Mouse (Mus musculus) forebrain, postnatal 0 days (tissue): ENCODE data around the gene Sult5a1. TPM values are rescaled to one million over a fixed set of nuclear protein-coding genes. Genes with fewer than 3 reads are reported as not detected.

Experiments
- ATAC-seq: fragments of 200-750 bp; cut with Nextera tagmentation; 2 replicates; pipeline ENCODE4 v1.8.0; 2017; ENCODE audit warnings: mild to moderate bottlenecking, moderate library complexity
- DNase-seq: peaks from one replicate; pipeline ENCODE4 v3.0.0-alpha.2; 2015
- H3K27ac ChIP-seq: fragments of 300-500 bp; sonication (generic); 2 replicates; pipeline ENCODE4 v1.5.1; 2014; ENCODE audit warnings: low read depth, mild to moderate bottlenecking, antibody characterized with exemption, low read length, moderate library complexity, mixed read lengths
- H3K27me3 ChIP-seq: fragments of 300-500 bp; sonication (generic); 2 replicates; pipeline ENCODE4 v1.6.1; 2014; ENCODE audit warnings: mild to moderate bottlenecking, low read length, mixed read lengths; ENCODE audit not compliant: insufficient read depth
- H3K36me3 ChIP-seq: fragments of 300-500 bp; sonication (generic); 2 replicates; pipeline ENCODE4 v1.6.1; 2014; ENCODE audit warnings: mild to moderate bottlenecking, moderate library complexity; ENCODE audit not compliant: insufficient read depth
- H3K4me1 ChIP-seq: fragments of 300-500 bp; sonication (generic); 2 replicates; pipeline ENCODE4 v1.6.1; 2014; ENCODE audit warnings: antibody characterized with exemption; ENCODE audit not compliant: insufficient read depth
- H3K4me2 ChIP-seq: fragments of 300-500 bp; sonication (generic); 2 replicates; pipeline ENCODE4 v1.6.1; 2014; ENCODE audit warnings: low read depth, mild to moderate bottlenecking, moderate library complexity
- H3K4me3 ChIP-seq: fragments of 300-500 bp; sonication (generic); 2 replicates; pipeline ENCODE4 v1.5.1; 2014; ENCODE audit warnings: low read depth, low read length, mixed read lengths
- H3K9ac ChIP-seq: fragments of 300-500 bp; sonication (generic); 2 replicates; pipeline ENCODE4 v1.6.1; 2014; ENCODE audit warnings: mild to moderate bottlenecking
- H3K9me3 ChIP-seq: fragments of 300-500 bp; sonication (generic); 2 replicates; pipeline ENCODE4 v1.6.1; 2016; ENCODE audit warnings: low read length
- CTCF ChIP-seq: sonication (generic); IDR thresholded peaks from 2 replicates; pipeline ENCODE4 v1.5.1; 2016; ENCODE audit warnings: antibody characterized with exemption, control low read depth, low read depth
- WGBS: fragments of 180-500 bp; shearing (Covaris S2); extraction: QIAGEN DNeasy Blood & Tissue Kit; methylation state at CpG from one replicate; pipeline ENCODE4 v1.1.7; 2014; 5-methylcytosine and 5-hydroxymethylcytosine counted together
- polyA plus RNA-seq: library from polyadenylated mRNA; unstranded; fragments of >200 nt; fragmentation: Nextera tagmentation; extraction: Ambion mirVana; gene quantifications from 2 replicates; pipeline ENCODE4 v1.2.1, GENCODE M21; 2015
- total RNA-seq: library from RNA; depleted of rRNA; stranded (reverse); fragments of >200 nt; gene quantifications from 2 replicates; pipeline ENCODE4 v1.2.3, GENCODE M21; 2014

Gene Sult5a1
- total and polyA plus RNA-seq, 2 experiments from 2014 or later: 0.71 to 0.96 TPM

GRCm38 (mm10) chr8:123150737-123151171 is 7.4 kb downstream of the Sult5a1 start:
- Histone ChIP-seq H3K4me1 (no peaks in the 10 kb centered on the region), H3K27me3 (no peaks in the 10 kb centered on the region), H3K4me2 (no peak overlapping the region), H3K4me3 (no peak overlapping the region), H3K9me3 (no peaks in the 10 kb centered on the region), H3K27ac (no peak overlapping the region), H3K9ac (no peak overlapping the region), H3K36me3 (no peaks in the 10 kb centered on the region)
- TF ChIP-seq CTCF: no peak
- ATAC-seq (no peak), DNase-seq (no peak)
- 67% methylated on average over 9 of the region's 9 CpGs for WGBS

GRCm38 (mm10) chr8:123146390-123146789 is 11.7 kb downstream of the Sult5a1 start:
- no peaks in the 10 kb centered on the region for H3K36me3 ChIP-seq
- TF ChIP-seq CTCF: no peak
- no peak; the same call in 1 of the 2 replicates for ATAC-seq
- no peaks in the 10 kb centered on the region for H3K4me1 ChIP-seq
- no peaks in the 10 kb centered on the region for H3K27me3 ChIP-seq
- no peak overlapping the region for H3K4me2 ChIP-seq
- no peak overlapping the region for H3K4me3 ChIP-seq
- 59% methylated on average over 7 of the region's 7 CpGs for WGBS
- H3K9ac ChIP-seq: no peak overlapping the region
- no peak overlapping the region for H3K27ac ChIP-seq
- DNase-seq: no peak
- H3K9me3 ChIP-seq: no peaks in the 10 kb centered on the region

DNA sequence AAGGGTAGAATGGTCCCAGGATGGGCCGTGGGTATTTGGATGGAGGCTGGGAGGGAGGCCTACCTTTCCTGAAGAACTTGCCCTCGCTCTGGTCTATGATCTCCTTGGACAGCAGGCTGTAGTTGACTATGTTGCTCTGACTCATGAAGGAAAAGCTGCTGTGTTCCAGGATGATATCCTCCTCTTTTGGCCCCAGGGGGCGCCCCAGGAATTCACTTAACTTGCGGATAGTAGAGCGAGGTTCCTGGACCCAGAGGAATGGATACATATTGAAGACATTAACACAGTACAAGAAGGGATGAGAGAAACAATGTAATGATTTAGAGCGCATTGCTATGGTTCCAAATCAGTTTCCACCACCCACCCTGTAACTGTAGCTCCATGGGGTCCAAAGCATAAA is 12.8 kb downstream of the Sult5a1 start:
- Histone ChIP-seq H3K4me1 (no peaks in the 10 kb centered on the region), H3K36me3 (no peaks in the 10 kb centered on the region), H3K9me3 (no peaks in the 10 kb centered on the region), H3K9ac (no peak overlapping the region), H3K27me3 (no peaks in the 10 kb centered on the region), H3K27ac (no peak overlapping the region), H3K4me2 (no peak overlapping the region), H3K4me3 (no peak overlapping the region)
- 0 out of 2 replicates have a peak, but pooled peaks have one; percentile 14 for TF ChIP-seq CTCF
- ATAC-seq (no peak), DNase-seq (no peak)
- WGBS: 67% methylated on average over 6 of the region's 6 CpGs

- Histone ChIP-seq H3K4me1 (0 out of 2 replicates have a peak, but pooled peaks cover 4% of the 10 kb centered on the region), H3K36me3 (no peaks in the 10 kb centered on the region), H3K27ac (peak overlapping the region; percentile 45; the same call in 1 of the 2 replicates), H3K27me3 (no peaks in the 10 kb centered on the region), H3K4me2 (no peak overlapping the region), H3K9ac (no peak overlapping the region), H3K9me3 (no peaks in the 10 kb centered on the region), H3K4me3 (no peak overlapping the region)
- WGBS: 47% methylated on average over 14 of the region's 14 CpGs
- TF ChIP-seq CTCF: no peak
- DNase-seq: peak; percentile 82
- ATAC-seq: peak; percentile 67
Measured at GRCm38 (mm10) chr8:123141741-123142462, 16.2 kb downstream of the Sult5a1 start.

- H3K4me3 ChIP-seq: no peak overlapping the region
- 61% methylated on average over 4 of the region's 4 CpGs for WGBS
Measured at GRCm38 (mm10) chr8:123138741-123139140, 19.4 kb downstream of the Sult5a1 start.

DNA sequence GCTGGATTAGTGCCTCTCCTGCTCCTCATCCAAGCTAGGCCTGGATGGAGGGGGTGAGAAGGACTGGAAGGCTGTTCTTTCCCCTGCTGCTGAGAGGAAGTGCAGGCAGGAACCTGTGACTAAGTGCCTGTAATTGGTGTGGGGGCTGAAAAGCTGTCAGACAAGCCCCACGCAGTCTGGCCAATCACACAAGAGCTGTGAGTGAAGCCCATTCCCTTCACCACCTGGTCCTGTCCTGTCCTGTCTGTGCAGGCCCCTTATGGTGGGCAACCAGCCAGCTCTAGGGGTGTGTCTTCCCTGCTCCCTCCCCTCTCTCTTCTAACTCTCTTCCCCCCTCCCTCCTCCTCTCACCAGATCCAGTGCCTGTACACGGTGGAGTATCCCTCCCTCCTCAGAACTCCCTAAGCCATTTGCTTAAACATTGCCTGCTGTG is 20.5 kb downstream of the Sult5a1 start:
- no peak overlapping the region for H3K9ac ChIP-seq
- peak; percentile 73 for ATAC-seq

More at GRCm38 (mm10) chr8:123138741-123139140, 19.4 kb downstream of the Sult5a1 start:
- no peak for DNase-seq
- Histone ChIP-seq H3K36me3 (no peaks in the 10 kb centered on the region), H3K4me1 (peaks cover 20% of the 10 kb centered on the region), H3K27ac (no peak overlapping the region), H3K27me3 (no peaks in the 10 kb centered on the region), H3K4me2 (no peak overlapping the region), H3K9me3 (no peaks in the 10 kb centered on the region), H3K9ac (no peak overlapping the region)
- TF ChIP-seq CTCF: no peak
- ATAC-seq: no peak

GRCm38 (mm10) chr8:123136287-123136686 is 21.8 kb downstream of the Sult5a1 start:
- DNase-seq (no peak), ATAC-seq (no peak)
- 85% methylated on average over 9 of the region's 9 CpGs for WGBS
- no peak overlapping the region for H3K9ac ChIP-seq
- no peaks in the 10 kb centered on the region for H3K36me3 ChIP-seq
- no peak overlapping the region for H3K4me3 ChIP-seq
- H3K27me3 ChIP-seq: no peaks in the 10 kb centered on the region
- no peak overlapping the region for H3K4me2 ChIP-seq
- H3K27ac ChIP-seq: no peak overlapping the region
- no peaks in the 10 kb centered on the region for H3K9me3 ChIP-seq
- TF ChIP-seq CTCF: no peak
- peaks cover 20% of the 10 kb centered on the region for H3K4me1 ChIP-seq

More for the DNA sequence above, 20.5 kb downstream of the Sult5a1 start:
- Histone ChIP-seq H3K9me3 (no peaks in the 10 kb centered on the region), H3K4me2 (no peak overlapping the region), H3K27ac (0 out of 2 replicates have a peak overlapping the region, but pooled peaks have one; percentile 11), H3K4me1 (peaks cover 20% of the 10 kb centered on the region), H3K36me3 (no peaks in the 10 kb centered on the region), H3K27me3 (no peaks in the 10 kb centered on the region), H3K4me3 (no peak overlapping the region)
- DNase-seq: peak; percentile 66
- 5% methylated on average over 2 of the region's 2 CpGs for WGBS
- TF ChIP-seq CTCF: no peak
